Mouse (Mus musculus): ENCODE data around the gene Tet3. TPM values are rescaled to one million over a fixed set of nuclear protein-coding genes. Genes with fewer than 3 reads are reported as not detected.

Gene Tet3
- polyA plus RNA-seq, 1 experiment from 2014 or later: 49.9 TPM

- DNase-seq (ENCODE audit: low spot score) (no peak), ATAC-seq (replicated peaks; ENCODE audit: low FRiP score) (no peak)
- 88% methylated on average over 3 of the region's 3 CpGs for WGBS
- Histone ChIP-seq H3K4me1 (replicated peaks; ENCODE audit: control insufficient read depth, insufficient read depth, low read length) (no peaks in the 10 kb centered on the region), H3K9me3 (ENCODE audit: control insufficient read depth, low read length) (no peaks in the 10 kb centered on the region), H3K27ac (ENCODE audit: low read depth, low read length) (no peak overlapping the region), H3K27me3 (ENCODE audit: control insufficient read depth, insufficient read depth, low read length) (no peaks in the 10 kb centered on the region), H3K36me3 (ENCODE audit: control insufficient read depth, insufficient read depth, low read length) (peaks cover 9% of the 10 kb centered on the region; the same call in 1 of the 2 replicates), H3K9ac (ENCODE audit: low read length) (no peak overlapping the region), H3K4me2 (ENCODE audit: low read depth, low read length, severe bottlenecking) (no peak overlapping the region), H3K4me3 (ENCODE audit: low read depth, low read length) (no peak overlapping the region)
Measured at GRCm38 (mm10) chr6:83341387-83341786, 117.5 kb downstream of the Tet3 start.

GRCm38 (mm10) chr6:83327591-83328190, 131.2 kb downstream of the Tet3 start:
- no peak overlapping the region for H3K27ac ChIP-seq (ENCODE audit: low read depth, low read length)
- DNase-seq (ENCODE audit: low spot score): no peak
- ATAC-seq (replicated peaks; ENCODE audit: low FRiP score): no peak
- H3K4me1 ChIP-seq (replicated peaks; ENCODE audit: control insufficient read depth, insufficient read depth, low read length): no peaks in the 10 kb centered on the region
- no peak overlapping the region for H3K4me2 ChIP-seq (ENCODE audit: low read depth, low read length, severe bottlenecking)
- no peaks in the 10 kb centered on the region for H3K9me3 ChIP-seq (ENCODE audit: control insufficient read depth, low read length)
- 92% methylated on average over 3 of the region's 3 CpGs for WGBS
- H3K27me3 ChIP-seq (ENCODE audit: control insufficient read depth, insufficient read depth, low read length): no peaks in the 10 kb centered on the region
- H3K36me3 ChIP-seq (ENCODE audit: control insufficient read depth, insufficient read depth, low read length): peaks cover 8% of the 10 kb centered on the region; the same call in 1 of the 2 replicates
- H3K9ac ChIP-seq (ENCODE audit: low read length): no peak overlapping the region
- no peak overlapping the region for H3K4me3 ChIP-seq (ENCODE audit: low read depth, low read length)

GRCm38 (mm10) chr6:83326761-83327160, 132.1 kb downstream of the Tet3 start:
- no peaks in the 10 kb centered on the region for H3K9me3 ChIP-seq (ENCODE audit: control insufficient read depth, low read length)
- peak overlapping the region; percentile 56 for H3K4me2 ChIP-seq (ENCODE audit: low read depth, low read length, severe bottlenecking)
- no peak overlapping the region for H3K27ac ChIP-seq (ENCODE audit: low read depth, low read length)
- H3K36me3 ChIP-seq (ENCODE audit: control insufficient read depth, insufficient read depth, low read length): peaks cover 2% of the 10 kb centered on the region; the same call in 1 of the 2 replicates
- ATAC-seq (replicated peaks; ENCODE audit: low FRiP score) (no peak), DNase-seq (ENCODE audit: low spot score) (no peak)
- 71% methylated on average over 6 of the region's 6 CpGs for WGBS
- H3K27me3 ChIP-seq (ENCODE audit: control insufficient read depth, insufficient read depth, low read length): no peaks in the 10 kb centered on the region
- peak overlapping the region; percentile 78 for H3K9ac ChIP-seq (ENCODE audit: low read length)
- peak overlapping the region; percentile 62 for H3K4me3 ChIP-seq (ENCODE audit: low read depth, low read length)
- no peaks in the 10 kb centered on the region for H3K4me1 ChIP-seq (replicated peaks; ENCODE audit: control insufficient read depth, insufficient read depth, low read length)

- H3K27ac ChIP-seq (ENCODE audit: low read depth, low read length): peak overlapping the region; percentile 63; the same call in 1 of the 2 replicates
- peak overlapping the region; percentile 62 for H3K4me3 ChIP-seq (ENCODE audit: low read depth, low read length)
- 9% methylated on average over 6 of the region's 6 CpGs for WGBS
- no peaks in the 10 kb centered on the region for H3K4me1 ChIP-seq (replicated peaks; ENCODE audit: control insufficient read depth, insufficient read depth, low read length)
- no peaks in the 10 kb centered on the region for H3K9me3 ChIP-seq (ENCODE audit: control insufficient read depth, low read length)
- no peak for DNase-seq (ENCODE audit: low spot score)
- ATAC-seq (replicated peaks; ENCODE audit: low FRiP score): peak; percentile 59; the same call in 1 of the 2 replicates
- H3K36me3 ChIP-seq (ENCODE audit: control insufficient read depth, insufficient read depth, low read length): peaks cover 2% of the 10 kb centered on the region; the same call in 1 of the 2 replicates
- H3K4me2 ChIP-seq (ENCODE audit: low read depth, low read length, severe bottlenecking): peak overlapping the region; percentile 56
- no peaks in the 10 kb centered on the region for H3K27me3 ChIP-seq (ENCODE audit: control insufficient read depth, insufficient read depth, low read length)
- peak overlapping the region; percentile 78 for H3K9ac ChIP-seq (ENCODE audit: low read length)
Measured at GRCm38 (mm10) chr6:83326394-83326736, 132.5 kb downstream of the Tet3 start.

- Histone ChIP-seq H3K4me3 (ENCODE audit: low read depth, low read length) (peak within 1 kb of the TSS; percentile 62), H3K9ac (ENCODE audit: low read length) (peak within 1 kb of the TSS; percentile 78), H3K36me3 (ENCODE audit: control insufficient read depth, insufficient read depth, low read length) (peaks cover 2% of the 10 kb centered on the region; the same call in 1 of the 2 replicates), H3K27me3 (ENCODE audit: control insufficient read depth, insufficient read depth, low read length) (no peaks in the 10 kb centered on the region), H3K4me2 (ENCODE audit: low read depth, low read length, severe bottlenecking) (peak within 1 kb of the TSS; percentile 63), H3K9me3 (ENCODE audit: control insufficient read depth, low read length) (no peaks in the 10 kb centered on the region), H3K27ac (ENCODE audit: low read depth, low read length) (peak within 1 kb of the TSS; percentile 63; the same call in 1 of the 2 replicates), H3K4me1 (replicated peaks; ENCODE audit: control insufficient read depth, insufficient read depth, low read length) (no peaks in the 10 kb centered on the region)
- ATAC-seq (replicated peaks; ENCODE audit: low FRiP score): peak; percentile 97
- peak; percentile 96 for DNase-seq (ENCODE audit: low spot score)
- WGBS: under 1% methylated on average over 63 of the region's 65 CpGs
Measured at GRCm38 (mm10) chr6:83325525-83326393, 133.1 kb downstream of the Tet3 start, which contains the start of the genes Mthfd2 and Mob1a. Gene Mthfd2, minus strand, starts transcription at chr6:83325908. Gene Mob1a, plus strand, starts transcription at chr6:83326016.

GRCm38 (mm10) chr6:83323652-83324419, 135.0 kb downstream of the Tet3 start:
- Histone ChIP-seq H3K4me2 (ENCODE audit: low read depth, low read length, severe bottlenecking) (no peak overlapping the region), H3K27ac (ENCODE audit: low read depth, low read length) (no peak overlapping the region), H3K9ac (ENCODE audit: low read length) (no peak overlapping the region), H3K9me3 (ENCODE audit: control insufficient read depth, low read length) (no peaks in the 10 kb centered on the region), H3K27me3 (ENCODE audit: control insufficient read depth, insufficient read depth, low read length) (no peaks in the 10 kb centered on the region), H3K4me3 (ENCODE audit: low read depth, low read length) (no peak overlapping the region), H3K4me1 (replicated peaks; ENCODE audit: control insufficient read depth, insufficient read depth, low read length) (no peaks in the 10 kb centered on the region), H3K36me3 (ENCODE audit: control insufficient read depth, insufficient read depth, low read length) (no peaks in the 10 kb centered on the region)
- 75% methylated on average over 8 of the region's 8 CpGs for WGBS
- ATAC-seq (replicated peaks; ENCODE audit: low FRiP score): no peak
- no peak for DNase-seq (ENCODE audit: low spot score)

GRCm38 (mm10) chr6:83322794-83323193, 136.1 kb downstream of the Tet3 start:
- 59% methylated on average over 2 of the region's 2 CpGs for WGBS

GRCm38 (mm10) chr6:83321927-83322326, 137.0 kb downstream of the Tet3 start:
- Histone ChIP-seq H3K36me3 (ENCODE audit: control insufficient read depth, insufficient read depth, low read length) (no peaks in the 10 kb centered on the region), H3K4me2 (ENCODE audit: low read depth, low read length, severe bottlenecking) (no peak overlapping the region), H3K27me3 (ENCODE audit: control insufficient read depth, insufficient read depth, low read length) (no peaks in the 10 kb centered on the region), H3K27ac (ENCODE audit: low read depth, low read length) (no peak overlapping the region), H3K4me3 (ENCODE audit: low read depth, low read length) (no peak overlapping the region), H3K9me3 (ENCODE audit: control insufficient read depth, low read length) (no peaks in the 10 kb centered on the region), H3K4me1 (replicated peaks; ENCODE audit: control insufficient read depth, insufficient read depth, low read length) (no peaks in the 10 kb centered on the region), H3K9ac (ENCODE audit: low read length) (no peak overlapping the region)
- ATAC-seq (replicated peaks; ENCODE audit: low FRiP score) (no peak), DNase-seq (ENCODE audit: low spot score) (no peak)
- WGBS: 57% methylated on average over 1 of the region's 1 CpGs

More at GRCm38 (mm10) chr6:83322794-83323193, 136.1 kb downstream of the Tet3 start:
- Histone ChIP-seq H3K4me1 (replicated peaks; ENCODE audit: control insufficient read depth, insufficient read depth, low read length) (no peaks in the 10 kb centered on the region), H3K36me3 (ENCODE audit: control insufficient read depth, insufficient read depth, low read length) (no peaks in the 10 kb centered on the region), H3K27ac (ENCODE audit: low read depth, low read length) (no peak overlapping the region), H3K4me3 (ENCODE audit: low read depth, low read length) (no peak overlapping the region), H3K4me2 (ENCODE audit: low read depth, low read length, severe bottlenecking) (no peak overlapping the region), H3K9ac (ENCODE audit: low read length) (no peak overlapping the region), H3K9me3 (ENCODE audit: control insufficient read depth, low read length) (no peaks in the 10 kb centered on the region), H3K27me3 (ENCODE audit: control insufficient read depth, insufficient read depth, low read length) (no peaks in the 10 kb centered on the region)
- ATAC-seq (replicated peaks; ENCODE audit: low FRiP score) (no peak), DNase-seq (ENCODE audit: low spot score) (no peak)
